Mouse (Mus musculus) T-helper 1 cell (primary cell): ENCODE results near the gene Scnn1a.

Experiments
- in situ Hi-C: fragments of 300-600 bp; cut with MboI, MseI; formaldehyde crosslinking; loops from one replicate; pipeline ENCODE4 v1.15.1; 2025; ENCODE audit warnings: high pct_unique_total_duplicates

The Scnn1a gene

DNA sequence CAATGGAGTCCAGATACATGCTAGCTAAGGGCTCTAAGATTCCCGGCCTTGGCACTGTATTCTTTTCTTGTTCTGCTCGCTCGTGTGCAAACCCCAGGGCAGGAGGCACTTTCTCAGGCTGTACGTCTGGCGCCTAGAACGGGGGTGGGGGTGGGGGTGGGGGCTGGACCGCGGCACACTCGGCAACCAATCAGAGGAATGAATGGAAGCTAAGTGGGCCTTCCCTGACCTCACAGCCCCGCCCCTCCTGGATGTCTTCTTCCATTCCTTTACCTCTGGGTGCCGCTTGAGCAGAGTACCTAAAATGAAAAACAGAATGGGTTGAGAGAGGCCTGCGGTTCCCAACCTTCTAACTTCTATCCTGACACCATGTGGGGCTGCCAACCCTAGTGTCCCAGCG lies 11.5 kb upstream of the Scnn1a start:
- in situ Hi-C loops, result no loop called here

GRCm38 (mm10) chr6:125309406-125309805 lies 11.1 kb upstream of the Scnn1a start:
- in situ Hi-C loops, result no loop called here

DNA sequence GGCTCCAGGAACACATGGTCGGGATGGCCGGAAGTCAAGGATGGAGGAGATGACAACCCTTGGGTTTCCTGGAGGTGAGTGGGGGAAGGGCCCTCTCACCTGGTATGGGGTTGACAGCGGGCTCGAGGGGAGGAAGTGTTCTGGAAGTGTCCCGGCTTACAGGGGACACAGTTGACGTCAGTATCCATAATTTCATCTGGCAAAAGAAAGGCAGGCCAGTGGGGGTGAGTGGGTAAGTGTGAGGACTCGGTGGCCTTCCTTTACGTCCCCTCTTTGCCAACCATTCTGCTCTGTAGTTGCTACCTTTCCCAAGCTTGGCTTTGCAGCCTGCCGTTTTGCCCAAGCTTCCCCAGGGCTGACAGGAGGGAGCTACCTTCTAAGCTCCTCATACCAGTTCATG lies 8.3 kb upstream of the Scnn1a start:
- in situ Hi-C loops, result no loop called here

- in situ Hi-C loops, result no loop called here
These were observed 7.7 kb upstream of the Scnn1a start for GRCm38 (mm10) chr6:125312581-125313355.

DNA sequence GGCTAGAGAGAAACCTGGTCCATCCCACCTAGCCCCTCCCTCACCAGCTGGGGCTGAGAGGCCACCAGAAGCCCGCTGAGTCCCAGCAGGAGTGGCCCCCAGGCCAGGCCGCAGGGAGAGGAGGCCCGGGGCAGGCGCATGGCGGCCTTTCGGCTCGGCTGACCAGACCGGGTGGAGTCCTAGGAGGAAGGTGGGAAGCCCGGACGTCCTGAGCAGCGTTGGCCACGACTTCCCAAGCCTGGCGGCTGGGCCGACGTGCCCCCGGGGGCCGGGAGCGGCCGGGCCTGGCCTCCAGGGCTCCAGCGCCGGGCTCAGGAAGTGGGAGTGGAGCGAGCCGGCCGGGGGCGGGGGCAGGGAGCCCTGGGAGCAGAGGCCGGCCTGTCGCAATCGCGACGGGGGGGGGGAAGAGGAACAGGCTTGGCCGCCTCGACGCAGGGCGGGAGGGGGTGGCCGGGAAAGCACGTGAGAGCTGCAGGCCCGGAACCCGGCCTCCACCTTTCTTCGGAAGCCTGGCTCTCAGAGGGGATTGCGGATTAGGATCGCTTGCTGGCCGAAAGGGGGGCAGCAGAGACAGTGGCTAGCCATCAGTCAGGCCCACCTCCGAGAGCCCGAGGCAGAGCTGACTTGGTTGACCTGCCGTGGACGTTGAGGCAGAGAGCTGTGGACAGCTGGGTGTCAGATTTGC lies 6.8 kb upstream of the Scnn1a start, which contains the start of gene Ltbr:
Gene Ltbr (minus strand): TSS at position 340 of the 685 bp plus-strand sequence.
- in situ Hi-C loops, result no loop called here

- in situ Hi-C loops, result no loop called here
These were observed 6.3 kb upstream of the Scnn1a start for GRCm38 (mm10) chr6:125314231-125314563.

GRCm38 (mm10) chr6:125314746-125315145 lies 5.7 kb upstream of the Scnn1a start:
- in situ Hi-C loops, result no loop called here

- in situ Hi-C loops, result no loop called here
These were observed 3.4 kb upstream of the Scnn1a start for GRCm38 (mm10) chr6:125317077-125317476.

DNA sequence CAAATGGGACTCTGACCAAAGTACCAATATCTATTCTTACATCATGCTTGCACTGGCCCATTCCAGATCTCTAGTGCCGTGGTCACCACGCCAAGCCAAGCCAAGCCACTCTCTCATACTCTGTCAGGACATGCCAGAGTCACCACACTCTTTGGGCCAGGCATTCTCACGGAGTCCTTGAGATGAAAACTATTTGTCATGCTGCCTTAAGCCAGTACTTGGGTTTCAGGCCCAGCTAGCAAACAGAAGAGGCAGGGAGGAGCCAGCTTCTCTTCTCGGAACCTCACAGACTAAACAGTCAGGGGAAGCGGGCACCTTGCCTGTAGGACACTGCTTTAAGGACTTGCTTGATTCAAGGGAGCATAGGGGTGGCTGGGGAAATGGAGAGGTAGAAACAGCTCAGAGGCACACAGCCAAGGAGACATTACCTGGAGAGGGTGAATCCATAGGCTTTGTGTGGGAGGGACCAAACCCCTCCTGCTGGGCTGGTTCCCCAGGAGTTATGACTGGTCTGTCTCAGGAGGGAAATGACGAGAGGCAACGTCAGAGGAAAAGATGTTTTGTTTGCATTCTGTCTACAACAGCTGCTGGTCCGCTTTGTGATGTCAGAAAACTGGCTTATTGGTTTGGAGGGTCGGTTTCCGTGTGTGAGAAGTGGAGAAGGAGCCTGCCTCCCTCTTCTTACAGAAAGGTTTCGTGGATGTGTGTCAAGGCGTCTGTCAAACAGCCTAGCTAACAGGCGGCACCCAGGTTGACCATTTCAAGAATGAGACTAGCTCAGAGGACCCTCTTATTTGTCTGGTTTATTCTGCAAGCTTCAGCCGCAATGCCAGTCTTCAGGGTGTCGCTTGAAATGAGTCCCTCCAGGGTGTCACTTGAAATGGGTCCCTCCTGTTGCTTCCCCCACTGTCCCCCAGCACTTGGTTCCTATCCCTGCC lies 1.2 kb upstream of the Scnn1a start:
- in situ Hi-C loops, result no loop called here

DNA sequence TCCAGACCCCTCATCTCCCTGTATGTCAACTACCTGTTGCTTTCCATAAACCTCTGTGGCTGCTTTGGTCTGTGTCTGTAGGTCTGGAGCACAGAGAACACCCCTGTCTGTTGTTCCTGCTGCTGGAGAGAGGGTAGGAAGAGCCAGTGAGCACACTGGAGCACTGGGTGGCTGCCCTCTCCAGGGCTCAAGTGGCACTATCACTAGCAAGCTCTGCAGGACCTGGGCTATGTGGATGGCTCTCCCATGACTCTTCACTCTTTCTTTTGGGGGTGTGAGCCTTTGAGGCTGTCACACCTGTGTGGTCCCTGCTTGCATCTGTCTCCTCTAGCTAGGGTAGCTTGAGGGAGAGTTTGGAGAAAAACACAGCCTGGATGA lies 551 bp upstream of the Scnn1a start:
- in situ Hi-C loops, result no loop called here

DNA sequence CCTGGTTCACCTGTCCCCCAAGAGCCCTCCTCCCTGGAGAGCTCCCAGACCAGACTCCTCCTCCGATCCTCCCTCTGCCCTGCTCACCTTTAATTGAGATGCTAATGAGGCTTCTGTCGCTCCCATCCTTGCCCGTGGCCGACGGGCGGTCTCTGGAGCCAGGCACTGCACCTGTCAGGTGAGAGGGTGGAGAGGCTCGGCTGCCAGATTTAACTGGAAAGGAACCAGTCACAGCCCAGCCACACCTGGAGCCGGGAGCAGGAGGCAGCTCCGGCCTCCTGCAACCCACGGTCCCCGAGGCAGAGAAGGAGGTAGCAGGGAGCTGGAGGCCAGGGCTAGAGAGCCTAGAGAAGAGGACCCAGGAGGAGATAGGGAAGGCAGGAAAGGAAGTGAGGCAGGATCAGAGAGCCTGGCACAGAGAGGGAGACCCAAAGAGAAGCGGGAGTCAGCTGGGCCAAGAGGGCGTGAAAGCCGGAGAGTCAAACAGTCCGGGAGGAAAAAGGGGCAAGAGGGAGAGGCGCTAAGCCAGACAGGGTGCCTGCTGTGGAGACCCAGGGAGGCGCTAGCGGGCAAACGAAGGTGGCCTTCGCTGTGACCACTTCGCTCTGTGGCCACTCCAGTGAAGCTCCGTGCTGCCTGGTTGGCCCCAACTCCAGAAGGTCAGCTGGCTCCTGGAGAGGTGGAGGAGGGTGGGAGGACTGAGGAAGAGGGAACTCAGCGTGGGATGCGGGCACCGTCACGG lies 826 bp downstream of the Scnn1a start:
- in situ Hi-C loops, result no loop called here

DNA sequence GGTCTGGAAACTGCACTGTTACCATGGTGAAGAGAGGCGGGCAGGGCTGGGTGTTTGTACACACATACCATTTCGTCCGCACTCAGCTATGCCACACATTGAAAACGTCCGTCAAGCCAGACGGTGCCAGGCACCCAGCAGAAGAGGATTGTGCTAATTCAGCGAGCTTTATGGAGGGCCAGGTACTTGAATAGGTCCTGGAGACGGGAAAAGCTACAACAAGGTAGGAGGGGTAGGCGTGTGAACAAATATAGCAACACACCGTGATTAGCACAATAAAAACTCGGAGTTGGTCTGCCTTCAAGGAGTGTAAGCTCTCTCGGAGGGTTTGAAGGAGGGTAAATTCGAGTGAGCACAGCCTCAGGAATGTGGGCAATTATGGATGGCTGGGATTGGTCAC lies 2.3 kb downstream of the Scnn1a start:
- in situ Hi-C loops, result no loop called here

GRCm38 (mm10) chr6:125323547-125323946 lies 3.1 kb downstream of the Scnn1a start:
- in situ Hi-C loops, result no loop called here

DNA sequence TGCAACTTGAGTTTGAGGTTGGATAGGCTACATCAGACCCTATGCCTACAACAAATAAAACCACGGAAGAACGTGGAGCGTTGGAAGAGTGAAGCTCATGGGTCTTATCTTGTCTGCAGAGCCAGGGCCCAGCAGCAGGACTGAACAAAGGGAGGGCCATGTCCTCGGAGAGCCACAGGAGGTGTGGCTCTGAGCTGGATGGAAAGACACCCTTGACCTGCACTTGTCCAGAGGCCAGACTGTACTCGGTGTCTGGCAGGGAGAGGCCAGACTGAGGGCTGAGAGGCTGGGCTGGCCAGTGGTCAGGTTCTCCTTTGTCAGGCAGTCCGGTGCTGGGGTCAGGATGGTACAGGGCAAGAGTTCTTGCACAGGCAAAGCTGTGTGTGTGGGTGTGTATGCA lies 4.9 kb downstream of the Scnn1a start:
- in situ Hi-C loops, result no loop called here

DNA sequence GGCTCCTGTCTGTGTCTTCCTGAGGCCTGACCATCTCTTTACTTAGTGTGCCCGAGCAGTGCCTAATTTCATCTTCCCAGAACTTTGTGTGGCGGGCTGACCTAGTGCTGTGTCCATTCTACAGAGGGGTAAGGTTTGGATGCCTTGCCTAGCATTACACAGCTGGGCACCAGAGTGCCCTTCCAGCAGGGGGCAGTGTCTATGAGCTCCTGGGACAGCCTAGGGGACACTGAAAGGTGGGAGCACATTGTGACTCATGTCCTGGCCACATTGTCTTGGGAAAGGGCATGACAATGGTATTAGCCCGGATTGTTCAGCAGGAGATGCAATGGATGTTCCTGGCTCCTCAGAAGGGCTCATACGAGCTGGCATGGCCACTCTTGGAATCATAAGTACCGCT lies 7.8 kb downstream of the Scnn1a start:
- in situ Hi-C loops, result no loop called here

DNA sequence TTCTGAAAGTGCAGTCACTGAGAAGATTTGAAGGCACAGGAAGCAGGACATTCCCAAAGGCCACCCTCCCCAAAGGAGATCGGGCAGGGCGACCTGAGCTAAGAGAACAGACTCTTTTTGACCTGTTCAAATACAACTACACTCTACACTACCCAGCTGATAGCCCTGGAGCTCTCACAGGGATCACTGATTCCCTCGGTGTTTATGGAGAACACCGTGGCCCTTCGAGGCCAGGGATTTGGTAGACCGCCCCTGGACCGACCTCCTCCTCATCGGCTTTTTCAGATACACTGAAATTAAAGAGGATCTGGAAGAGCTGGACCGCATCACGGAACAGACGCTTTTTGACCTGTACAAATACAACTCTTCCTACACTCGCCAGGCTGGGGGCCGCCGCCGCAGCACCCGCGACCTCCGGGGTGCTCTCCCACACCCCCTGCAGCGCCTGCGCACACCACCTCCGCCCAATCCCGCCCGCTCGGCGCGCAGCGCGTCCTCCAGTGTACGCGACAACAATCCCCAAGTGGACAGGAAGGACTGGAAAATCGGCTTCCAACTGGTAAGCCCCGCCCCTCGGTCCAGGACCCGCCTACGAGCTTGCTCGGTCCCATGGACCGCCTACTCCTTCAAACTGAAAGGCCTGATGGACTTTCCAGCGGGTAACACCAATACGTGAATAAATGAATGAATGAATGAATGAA lies 10.3 kb downstream of the Scnn1a start:
- in situ Hi-C loops, result no loop called here

DNA sequence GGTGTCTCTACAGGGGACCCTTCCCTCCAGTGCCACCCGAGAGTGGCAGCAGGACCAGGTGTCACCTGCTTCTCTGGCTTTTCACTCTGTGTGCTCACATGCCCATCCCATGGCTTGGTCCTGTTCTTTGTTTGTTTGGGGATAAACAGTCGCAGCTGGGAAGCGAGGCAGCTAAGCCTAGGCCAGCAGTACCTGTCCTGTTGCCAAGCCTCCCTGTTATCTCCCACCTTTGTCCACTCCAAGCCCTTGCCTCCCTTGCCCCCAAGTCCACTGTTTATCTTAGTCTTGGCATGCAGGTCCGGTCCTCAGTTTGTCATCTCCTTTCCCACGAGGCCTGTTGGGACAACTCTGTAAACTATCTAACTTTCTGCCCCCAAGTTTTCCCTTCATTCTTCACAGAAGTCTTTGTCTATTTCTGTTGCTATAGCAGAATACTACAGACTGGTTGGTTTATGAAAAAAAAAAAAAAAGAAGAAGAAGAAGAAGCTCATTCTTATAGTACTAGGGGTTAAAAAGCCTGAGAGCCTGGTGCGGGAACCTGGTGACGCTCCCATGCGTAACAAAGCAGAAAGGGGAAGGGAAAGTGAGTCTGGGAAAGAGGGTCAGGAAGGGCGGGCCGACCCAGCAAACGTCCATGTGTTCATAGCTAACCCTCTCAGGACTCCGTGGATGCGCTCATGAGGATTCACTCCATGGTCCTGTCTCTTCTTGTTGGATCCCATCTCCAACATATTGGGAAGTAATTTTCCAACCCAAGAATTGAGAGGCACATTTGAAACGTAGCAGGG lies 12.8 kb downstream of the Scnn1a start:
- in situ Hi-C loops, result no loop called here

DNA sequence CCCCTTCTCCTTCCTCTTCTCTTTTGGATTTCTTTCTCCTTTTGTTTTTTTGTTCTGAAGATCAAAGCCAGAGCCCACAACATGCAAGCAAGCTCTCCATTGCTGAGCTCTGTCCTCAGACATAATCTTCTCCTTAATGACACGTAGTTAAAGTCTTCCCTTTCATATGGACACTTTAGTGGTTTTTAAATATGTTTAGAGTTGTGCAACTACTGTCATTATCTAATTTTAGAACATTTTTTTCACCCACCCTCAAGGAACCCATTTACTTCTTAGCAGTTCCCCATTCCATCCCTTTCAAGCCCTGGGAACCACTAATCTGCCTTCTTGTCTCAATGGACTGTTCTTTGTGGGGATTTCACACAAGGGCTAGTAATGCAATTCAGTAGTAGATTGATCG lies 13.9 kb downstream of the Scnn1a start:
- in situ Hi-C loops, result no loop called here

- in situ Hi-C loops, result no loop called here
These were observed 18.6 kb downstream of the Scnn1a start for GRCm38 (mm10) chr6:125338791-125339660.
